18 mouse cellular contexts compared by ENCODE assay signal in the genomic region with DNA sequence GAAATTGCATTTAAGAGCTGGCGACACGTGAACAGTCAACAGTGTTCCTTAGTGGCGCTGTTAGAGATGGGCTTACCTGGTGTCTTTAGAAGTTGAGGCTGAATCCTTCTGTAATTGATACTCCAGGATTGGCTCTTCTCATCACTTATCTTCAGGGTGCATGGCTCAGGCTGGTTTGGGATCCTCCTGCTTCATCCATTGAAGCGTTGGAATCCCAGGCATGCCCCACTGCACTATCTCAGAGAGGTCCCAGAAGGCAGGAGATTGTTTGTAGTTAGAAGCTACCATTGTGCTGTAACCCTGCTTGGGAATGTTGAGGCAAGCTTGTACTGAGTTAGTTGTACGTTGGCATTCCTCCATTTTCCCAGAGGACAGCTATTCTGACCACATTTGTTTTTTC. TPM values are rescaled to one million over a fixed set of nuclear protein-coding genes. Genes with fewer than 3 reads are reported as not detected.
DNase-seq lines count a peak whose midpoint lies in the region; ATAC-seq lines count a peak whose summit lies in the region.
"Had no signal": no experiment of that assay in that cellular context is flagged by ENCODE, and none has a peak within 500 bp of the region (broad histone marks: within the 10 kb centered on the region; RNA-seq: fewer than 3 reads in every experiment).

No protein-coding gene starts in this region.

- peaks cover 2% of the 10 kb centered on the region; the same call in 1 of the 2 replicates for H3K4me1 ChIP-seq in heart, embryonic 10.5 days
- H3K4me1 ChIP-seq in midbrain, embryonic 11.5 days (ENCODE audit: control insufficient read depth, insufficient read depth, low read length), result no peaks in the 10 kb centered on the region
- no peaks in the 10 kb centered on the region for H3K4me1 ChIP-seq in midbrain, embryonic 16.5 days (ENCODE audit: control insufficient read depth, insufficient read depth, low read length)
- H3K4me1 ChIP-seq in brown adipose tissue, adult 24 weeks (ENCODE audit: control insufficient read depth, insufficient read depth, insufficient read length, low read length), result peaks cover 10% of the 10 kb centered on the region; the same call in 1 of the 2 replicates
- H3K4me1 ChIP-seq: embryonic facial prominence, embryonic 12.5 days; forebrain, embryonic 13.5 days; forebrain, embryonic 15.5 days had no signal

- no peak for ATAC-seq in midbrain, embryonic 11.5 days (ENCODE audit: low FRiP score)
- ATAC-seq in midbrain, embryonic 16.5 days, result no peak
- ATAC-seq: forebrain, embryonic 13.5 days; forebrain, embryonic 15.5 days had no signal

- intact Hi-C loops in heart, postnatal 14 days (cut with DNase I), result no loop called here

- peaks cover 3% of the 10 kb centered on the region; the same call in 1 of the 2 replicates for H3K36me3 ChIP-seq in heart, embryonic 10.5 days
- H3K36me3 ChIP-seq in midbrain, embryonic 11.5 days (ENCODE audit: control insufficient read depth, insufficient read depth, low read length), result no peaks in the 10 kb centered on the region
- no peaks in the 10 kb centered on the region for H3K36me3 ChIP-seq in midbrain, embryonic 16.5 days (ENCODE audit: control insufficient read depth, insufficient read depth, low read length)
- H3K36me3 ChIP-seq: embryonic facial prominence, embryonic 10.5 days; embryonic facial prominence, embryonic 12.5 days; forebrain, embryonic 15.5 days had no signal

- no peak overlapping the region for H3K4me3 ChIP-seq in heart, embryonic 10.5 days
- H3K4me3 ChIP-seq in midbrain, embryonic 11.5 days (ENCODE audit: low read depth, low read length), result no peak overlapping the region
- no peak overlapping the region for H3K4me3 ChIP-seq in midbrain, embryonic 16.5 days (ENCODE audit: low read depth, low read length)
- H3K4me3 ChIP-seq in brown adipose tissue, adult 24 weeks (ENCODE audit: insufficient read depth, low read depth, low read length), result no peak overlapping the region
- H3K4me3 ChIP-seq: embryonic facial prominence, embryonic 10.5 days; embryonic facial prominence, embryonic 12.5 days; forebrain, embryonic 13.5 days; forebrain, embryonic 15.5 days had no signal

- H3K4me2 ChIP-seq in midbrain, embryonic 11.5 days, result no peak overlapping the region
- no peak overlapping the region for H3K4me2 ChIP-seq in midbrain, embryonic 16.5 days (ENCODE audit: low read length)
- H3K4me2 ChIP-seq: embryonic facial prominence, embryonic 12.5 days; forebrain, embryonic 13.5 days; forebrain, embryonic 15.5 days had no signal

- H3K27ac ChIP-seq in heart, embryonic 10.5 days, result no peak overlapping the region
- H3K27ac ChIP-seq in midbrain, embryonic 11.5 days (ENCODE audit: low read depth, low read length), result no peak overlapping the region
- no peak overlapping the region for H3K27ac ChIP-seq in midbrain, embryonic 16.5 days (ENCODE audit: low read length)
- H3K27ac ChIP-seq in brown adipose tissue, adult 24 weeks (replicated peaks; ENCODE audit: low read depth, low read length), result peak overlapping the region; percentile 39; the same call in 1 of the 2 replicates
- H3K27ac ChIP-seq: embryonic facial prominence, embryonic 10.5 days; embryonic facial prominence, embryonic 12.5 days; forebrain, embryonic 13.5 days; forebrain, embryonic 15.5 days had no signal

- H3K27me3 ChIP-seq in heart, embryonic 10.5 days (ENCODE audit: insufficient read depth, poor library complexity, severe bottlenecking), result no peaks in the 10 kb centered on the region
- no peaks in the 10 kb centered on the region for H3K27me3 ChIP-seq in midbrain, embryonic 11.5 days (ENCODE audit: control insufficient read depth, insufficient read depth, low read length)
- H3K27me3 ChIP-seq in midbrain, embryonic 16.5 days (ENCODE audit: control insufficient read depth, insufficient read depth, low read depth, low read length), result no peaks in the 10 kb centered on the region
- H3K27me3 ChIP-seq: embryonic facial prominence, embryonic 12.5 days; forebrain, embryonic 13.5 days; forebrain, embryonic 15.5 days had no signal

- DNase-seq in heart, embryonic 10.5 days (ENCODE audit: low spot score), result peak; percentile 55
- no peak for DNase-seq in heart, postnatal 14 days
- DNase-seq in midbrain, embryonic 11.5 days (ENCODE audit: low spot score, missing footprints), result peak; percentile 6
- no peak for DNase-seq in gastrocnemius, adult 18-20 months (ENCODE audit: low spot score)
- DNase-seq: adrenal gland, adult 2 months; adrenal gland, postnatal 10 days; adrenal gland, postnatal 25 days; cerebellum, adult 11-12 months; cerebellum, adult 2 months; cerebellum, adult 9-10 months; cerebellum, postnatal 10 days; cerebellum, postnatal 25 days had no signal

- H3K9ac ChIP-seq in midbrain, embryonic 11.5 days (ENCODE audit: low read length), result no peak overlapping the region
- H3K9ac ChIP-seq in midbrain, embryonic 16.5 days (ENCODE audit: low read depth, low read length), result no peak overlapping the region
- H3K9ac ChIP-seq: embryonic facial prominence, embryonic 12.5 days; forebrain, embryonic 13.5 days; forebrain, embryonic 15.5 days had no signal

- WGBS in heart, embryonic 10.5 days, result 82% methylated on average over 5 of the region's 5 CpGs
- 93% methylated on average over 5 of the region's 5 CpGs for WGBS in midbrain, embryonic 11.5 days
- WGBS in midbrain, embryonic 16.5 days, result 95% methylated on average over 5 of the region's 5 CpGs

- no peaks in the 10 kb centered on the region for H3K9me3 ChIP-seq in heart, embryonic 10.5 days
- H3K9me3 ChIP-seq in midbrain, embryonic 11.5 days (ENCODE audit: control insufficient read depth, low read length), result no peaks in the 10 kb centered on the region
- no peaks in the 10 kb centered on the region for H3K9me3 ChIP-seq in midbrain, embryonic 16.5 days (replicated peaks; ENCODE audit: control insufficient read depth, low read length, poor library complexity, severe bottlenecking)
- H3K9me3 ChIP-seq: embryonic facial prominence, embryonic 10.5 days; embryonic facial prominence, embryonic 12.5 days; forebrain, embryonic 13.5 days; forebrain, embryonic 15.5 days had no signal

RNA-seq across cellular contexts. Expression of a gene that starts 13.6 kb away (rescaled TPM):
- 2.4 and 2.6 TPM in 2 replicates for polyA plus RNA-seq in heart, embryonic 10.5 days (2016; fragmentation: Nextera tagmentation; extraction: Ambion mirVana)
- total RNA-seq in heart, postnatal 14 days (2021), result 10 to 100 TPM; 30.0 to 38.9 TPM
- 0.51 and 1.0 TPM in 2 replicates for polyA plus RNA-seq in midbrain, embryonic 11.5 days (2014; fragmentation: Nextera tagmentation; extraction: Ambion mirVana)
- 1.1 and 1.2 TPM in 2 replicates for polyA plus RNA-seq in midbrain, embryonic 16.5 days (2015; fragmentation: Nextera tagmentation; extraction: Ambion mirVana)
- polyA plus RNA-seq in brown adipose tissue, adult 24 weeks (2012; ENCODE audit: insufficient read depth, insufficient read length, missing spikeins), result 10.9 and 13.1 TPM in 2 replicates
- 1 to 10 TPM; 7.3 to 8.4 TPM for total RNA-seq in gastrocnemius, adult 18-20 months (2021)

RNA-seq across cellular contexts. Expression of a gene that starts 40.4 kb away (rescaled TPM):
- 31.6 and 41.5 TPM in 2 replicates for polyA plus RNA-seq in heart, embryonic 10.5 days (2016; fragmentation: Nextera tagmentation; extraction: Ambion mirVana)
- total RNA-seq in heart, postnatal 14 days (2021), result 10 to 100 TPM; 22.9 to 25.9 TPM
- 33.4 and 33.6 TPM in 2 replicates for polyA plus RNA-seq in midbrain, embryonic 11.5 days (2014; fragmentation: Nextera tagmentation; extraction: Ambion mirVana)
- polyA plus RNA-seq in midbrain, embryonic 16.5 days (2015; fragmentation: Nextera tagmentation; extraction: Ambion mirVana), result 26.0 and 32.8 TPM in 2 replicates
- polyA plus RNA-seq in brown adipose tissue, adult 24 weeks (2012; ENCODE audit: insufficient read depth, insufficient read length, missing spikeins), result 64.0 and 71.4 TPM in 2 replicates
- total RNA-seq in gastrocnemius, adult 18-20 months (2021), result 10 to 100 TPM; 20.6 to 21.7 TPM

Comparison
In these comparisons a context has a peak if more than half of its experiments do, and no peak if none do; other contexts are left out.
1. DNase-seq: peak in heart, embryonic 10.5 days (single experiment) and midbrain, embryonic 11.5 days (single experiment); none in heart, postnatal 14 days (0 of 2) and gastrocnemius, adult 18-20 months (single experiment).